Mouse (Mus musculus) cerebellum, adult (tissue): ENCODE data around the gene Knl1.
"Not testable (repeated sequence)": the region's sequence is repeated elsewhere in the genome, so short reads cannot be mapped to it uniquely, and the experiment has no call there.

Experiments
- ATAC-seq: cut with Nextera tagmentation; 2 replicates; pipeline ENCODE4 v1.9.2; 2017; ENCODE audit warnings: mild to moderate bottlenecking, moderate library complexity, mixed read lengths; ENCODE audit not compliant: insufficient number of reproducible peaks, low FRiP score, low TSS enrichment

Gene Knl1

DNA sequence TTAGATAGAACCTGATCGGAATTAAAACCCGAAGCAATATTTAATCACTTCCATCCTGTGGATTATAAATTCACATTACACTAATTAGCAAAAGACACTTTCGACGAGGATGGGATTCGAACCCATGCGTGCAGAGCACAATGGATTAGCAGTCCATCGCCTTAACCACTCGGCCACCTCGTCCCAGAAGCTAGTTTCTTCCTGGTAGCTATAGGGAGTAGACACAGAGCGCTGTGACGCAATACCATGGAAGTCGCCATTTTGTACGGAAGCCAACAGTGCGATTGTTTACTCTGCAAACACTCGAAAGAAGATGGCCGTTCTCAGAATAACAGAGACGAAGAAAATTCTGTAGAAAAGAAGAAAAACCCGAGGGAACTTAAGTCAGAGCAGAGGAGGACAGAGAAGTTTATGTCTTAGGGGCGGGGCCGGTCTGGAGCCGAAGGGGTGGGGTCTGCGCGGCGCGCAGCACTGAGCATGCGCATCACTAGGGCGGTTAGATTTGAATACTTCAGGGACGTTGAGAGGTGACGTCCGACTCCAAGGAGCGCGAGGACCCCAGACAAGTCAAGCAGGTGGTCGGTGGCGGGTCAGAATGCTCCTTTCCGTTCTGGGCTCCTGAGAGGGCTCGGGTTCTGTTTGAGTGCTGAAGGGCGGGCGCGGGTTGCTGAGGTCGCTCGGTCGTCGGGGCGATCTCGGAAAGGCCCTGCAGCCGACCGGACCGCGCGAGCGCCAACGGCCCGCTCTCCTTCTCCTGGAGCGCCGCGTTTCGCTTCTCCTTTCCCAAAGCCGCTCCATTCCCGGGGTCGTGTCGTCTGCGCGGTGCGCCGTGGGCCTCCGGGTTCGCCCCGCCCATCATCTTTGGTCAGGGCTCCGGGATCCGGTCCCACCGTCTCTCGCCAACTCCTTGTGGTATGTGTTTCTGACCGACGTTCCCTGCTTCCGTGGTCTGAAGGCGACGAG is at the start of gene Knl1:
Gene Knl1 (plus strand): TSS at position 471 of the 963 bp plus-strand sequence.
- peak; percentile 92 for ATAC-seq

DNA sequence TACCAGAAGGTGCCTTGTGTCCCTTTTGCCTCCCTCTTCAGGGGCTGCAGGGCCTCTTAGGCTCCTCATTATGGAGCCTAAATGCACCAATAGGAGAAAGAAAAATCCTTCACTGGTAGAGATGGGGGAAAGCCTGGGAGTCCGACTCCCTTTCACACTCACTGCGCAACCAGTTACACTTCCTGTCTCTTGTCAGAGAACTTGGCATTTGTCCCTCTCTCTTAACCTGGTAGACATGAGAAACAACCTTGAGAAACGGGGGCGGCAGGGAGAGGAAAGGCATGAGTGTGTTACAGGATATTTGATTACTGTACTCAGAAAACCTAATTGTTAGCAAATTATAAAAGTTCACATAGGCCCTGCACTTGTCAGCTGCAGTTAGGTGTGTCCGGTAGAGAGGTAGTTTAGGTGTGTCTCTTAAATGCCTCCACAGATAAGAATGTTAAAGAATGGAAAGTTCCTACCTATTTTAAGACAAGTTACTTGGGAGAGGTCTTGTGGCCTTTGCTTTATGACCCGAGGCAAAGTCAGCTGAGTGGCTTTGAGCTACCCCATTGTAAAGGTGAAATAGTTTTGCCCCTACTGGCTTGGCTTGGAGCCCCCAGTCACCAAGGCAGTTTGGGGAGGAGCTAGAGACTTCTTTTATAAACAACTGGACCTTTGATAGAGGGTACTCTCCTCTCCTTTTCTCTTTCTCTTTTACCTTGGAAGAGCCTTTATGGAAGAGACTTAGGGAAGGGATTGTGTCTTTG is 48.6 kb upstream of the Knl1 start:
- ATAC-seq, result no peak

DNA sequence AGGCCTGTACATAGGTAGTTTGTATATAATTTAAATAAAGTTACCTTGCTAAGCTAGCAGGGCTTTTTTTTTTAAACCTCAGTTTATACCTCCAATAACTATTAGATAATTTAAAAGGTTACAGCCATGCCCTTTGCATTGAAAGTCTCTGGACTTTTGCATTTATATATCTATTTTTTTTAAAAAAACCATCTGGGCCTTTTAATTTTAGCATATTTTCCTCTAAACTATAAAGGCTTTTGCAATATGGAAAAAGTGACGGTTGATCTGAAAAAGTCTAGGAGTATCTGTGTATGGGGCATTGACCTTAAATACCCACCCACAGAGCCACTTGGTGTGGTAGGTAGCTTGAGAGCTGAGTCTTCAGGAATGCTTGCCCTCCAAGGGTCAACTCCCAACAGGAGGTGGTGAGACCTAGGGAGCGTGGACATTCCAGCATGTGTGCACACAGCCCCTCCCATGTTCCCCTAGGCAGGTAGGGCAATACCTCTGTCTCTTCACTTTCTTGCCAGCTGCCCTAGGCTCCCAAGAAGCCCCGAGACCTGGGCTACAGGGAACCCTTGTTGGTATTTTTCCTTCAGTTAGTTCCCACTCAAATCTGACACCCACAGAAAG is 47.8 kb upstream of the Knl1 start:
- ATAC-seq, result no peak

DNA sequence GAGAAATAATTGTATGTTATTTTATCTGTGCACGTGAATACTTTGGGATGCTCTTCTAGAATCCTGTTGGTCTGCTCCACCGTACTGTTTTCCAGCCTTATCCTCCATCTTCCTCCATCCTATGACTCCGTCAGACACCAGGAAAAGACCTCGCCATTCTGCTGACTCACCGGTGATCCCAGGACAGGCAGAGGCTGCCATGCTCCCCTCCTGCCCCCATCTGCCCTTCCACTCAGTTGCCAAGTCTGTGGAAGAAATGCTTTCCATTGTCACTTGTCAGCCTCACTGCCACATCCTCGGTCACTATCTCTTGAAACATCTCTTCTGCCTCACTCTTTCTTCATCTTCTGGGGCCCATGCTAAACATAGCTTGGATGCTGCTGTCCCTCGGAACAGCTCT is 40.0 kb upstream of the Knl1 start:
- peak; percentile 36; the same call in 1 of the 2 replicates for ATAC-seq

DNA sequence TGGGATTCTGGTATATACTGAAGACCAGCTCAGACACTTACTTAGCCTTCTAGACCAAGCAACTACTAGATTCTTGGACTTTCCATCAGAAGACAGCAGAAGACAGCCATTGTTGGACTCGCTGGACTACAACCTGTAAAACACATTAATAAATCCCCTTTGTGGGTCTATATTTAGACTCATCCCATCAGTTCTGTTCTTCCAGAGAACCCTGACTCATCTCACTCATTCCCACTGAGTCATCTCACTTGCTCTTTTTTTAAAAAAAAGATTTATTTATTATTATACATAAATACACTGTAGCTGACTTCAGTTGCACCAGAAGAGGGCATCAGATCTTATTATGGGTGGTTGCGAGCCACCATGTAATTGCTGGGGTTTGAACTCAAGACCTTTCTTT is 37.5 kb upstream of the Knl1 start:
- ATAC-seq, result no peak

DNA sequence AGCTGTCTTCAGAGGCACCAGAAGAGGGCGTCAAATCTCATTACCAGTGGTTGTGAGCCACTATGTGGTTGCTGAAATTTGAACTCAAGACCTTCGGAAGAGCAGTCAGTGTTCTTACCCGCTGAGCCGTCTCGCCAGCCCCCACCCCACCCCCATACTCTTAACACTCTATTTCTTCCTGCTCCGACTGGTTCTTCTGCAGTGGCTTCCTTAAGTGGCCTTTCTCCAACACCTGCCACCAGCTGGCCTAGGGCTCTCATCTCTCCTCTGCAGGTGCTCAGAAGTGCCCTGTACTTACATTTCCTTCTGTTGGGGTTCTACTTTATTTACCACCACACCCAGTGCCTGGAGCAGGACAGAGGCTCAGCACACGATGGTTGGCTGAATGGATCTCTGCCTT is 31.9 kb upstream of the Knl1 start:
- no peak for ATAC-seq

DNA sequence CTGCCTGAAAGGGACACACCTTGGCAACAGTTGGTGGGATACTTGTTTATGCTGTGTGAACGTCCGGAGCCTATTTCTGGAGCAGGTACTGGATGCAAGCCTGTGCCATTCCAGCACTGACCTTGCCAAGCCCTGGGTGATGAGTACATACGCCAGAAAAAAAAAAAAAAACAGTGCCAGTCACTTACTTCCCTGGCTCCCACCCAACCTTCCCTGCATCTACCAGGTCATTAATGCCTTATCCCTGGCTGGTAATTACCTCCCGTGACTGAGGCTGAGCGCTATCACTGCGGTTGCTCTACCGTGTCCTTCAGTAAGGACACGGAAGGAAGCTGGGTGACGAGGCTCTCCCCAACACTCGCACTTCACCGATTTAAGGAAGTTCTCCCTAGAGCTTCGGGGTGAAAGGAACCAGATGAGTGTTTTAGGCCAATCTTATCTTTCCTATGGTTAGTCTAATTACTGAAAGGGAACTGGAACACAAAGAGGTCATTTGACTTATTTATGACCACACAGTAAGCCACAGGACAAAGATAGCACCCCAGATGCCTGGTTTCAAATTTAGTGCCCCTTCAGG is 31.2 kb upstream of the Knl1 start:
- peak; percentile 85 for ATAC-seq

DNA sequence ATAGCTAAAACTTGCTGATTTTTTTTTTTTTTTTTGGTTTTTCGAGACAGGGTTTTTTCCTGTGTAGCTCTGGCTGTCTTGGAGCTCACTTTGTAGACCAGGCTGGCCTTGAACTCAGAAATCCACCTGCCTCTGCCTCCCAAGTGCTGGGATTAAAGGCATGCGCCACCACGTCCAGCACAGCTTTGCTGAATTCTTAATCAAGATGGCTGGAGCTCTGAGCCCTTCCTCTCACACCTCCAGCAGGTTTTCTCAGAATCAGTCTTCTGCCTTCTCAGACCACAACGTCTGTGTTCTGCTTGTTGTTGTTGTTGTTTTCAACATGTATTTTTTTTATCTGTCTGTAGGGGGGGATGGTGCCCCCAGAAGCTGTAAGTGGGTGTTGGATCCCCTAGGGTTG is 30.6 kb upstream of the Knl1 start:
- ATAC-seq, result not testable (repeated sequence)

DNA sequence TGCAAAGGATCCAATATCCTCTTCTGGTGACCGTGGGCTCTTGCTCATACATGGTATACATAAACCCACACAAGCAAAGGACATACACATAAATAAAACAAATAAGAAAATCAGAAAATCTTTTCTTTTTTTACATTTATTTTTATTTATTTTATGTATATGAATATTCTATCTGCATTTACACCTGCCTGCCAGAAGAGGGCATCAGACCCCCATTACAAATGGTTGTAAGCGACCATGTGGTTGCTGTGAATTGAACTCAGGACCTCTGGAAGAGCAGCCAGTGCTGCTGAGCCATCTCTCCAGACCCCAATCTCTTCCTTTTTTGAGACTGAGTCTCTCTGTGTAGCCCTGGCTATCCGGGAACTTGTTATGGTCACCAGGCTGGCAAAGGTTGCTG is 29.3 kb upstream of the Knl1 start:
- no peak for ATAC-seq

DNA sequence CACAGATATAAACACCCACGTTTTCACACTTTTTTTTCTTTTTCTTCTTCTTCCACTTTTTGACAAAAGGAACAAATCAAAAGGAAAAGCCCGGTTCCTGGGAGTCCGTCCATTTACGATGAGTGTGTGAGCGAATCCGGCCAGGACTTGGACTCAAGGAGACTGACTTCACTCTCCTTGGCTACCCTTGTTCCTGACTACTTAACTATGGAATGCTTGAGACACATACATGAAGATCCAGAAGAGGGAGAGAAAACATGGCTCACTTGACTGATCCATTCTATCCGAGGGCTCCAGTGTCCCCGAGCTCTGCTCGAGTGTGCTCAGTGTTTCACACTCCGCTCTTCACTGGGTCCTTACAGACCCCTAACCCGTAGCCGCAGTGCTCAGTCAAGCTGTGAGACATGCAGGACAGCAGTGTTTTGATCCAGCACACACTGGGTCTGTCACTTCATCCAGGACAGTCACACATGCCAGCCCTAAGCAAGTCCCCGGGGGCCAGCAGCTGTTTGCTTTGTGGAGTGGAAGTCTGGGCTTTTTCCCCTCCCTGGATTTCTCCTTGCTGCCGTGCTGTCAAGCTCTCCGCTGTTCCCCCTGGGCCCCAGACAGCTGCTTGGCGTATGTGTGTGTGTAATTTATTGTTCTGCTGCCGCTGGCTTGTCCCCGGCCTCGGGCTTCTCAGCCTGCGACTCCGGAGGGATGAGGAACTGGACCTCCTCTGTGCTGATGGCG is 28.4 kb upstream of the Knl1 start:
- no peak for ATAC-seq

DNA sequence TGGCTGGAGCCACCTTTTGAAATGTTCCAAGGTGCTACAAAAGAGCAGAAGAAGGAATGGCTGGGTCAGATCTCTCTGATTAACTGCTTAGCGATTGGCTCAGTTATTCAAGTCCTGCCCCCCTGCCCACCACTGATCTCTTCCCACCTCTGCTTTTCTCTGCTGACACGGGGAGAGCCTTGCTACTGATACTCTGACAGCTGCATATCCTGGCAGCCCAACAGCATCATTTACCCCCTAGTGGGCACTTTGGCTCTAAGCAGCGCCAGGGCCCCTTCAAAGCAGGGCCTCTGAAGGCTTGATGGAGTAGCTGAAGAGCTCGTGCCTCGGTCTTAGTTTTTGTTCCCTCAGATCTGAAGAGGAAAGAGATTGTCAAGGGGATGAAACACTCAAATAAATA is 27.8 kb upstream of the Knl1 start:
- no peak for ATAC-seq

DNA sequence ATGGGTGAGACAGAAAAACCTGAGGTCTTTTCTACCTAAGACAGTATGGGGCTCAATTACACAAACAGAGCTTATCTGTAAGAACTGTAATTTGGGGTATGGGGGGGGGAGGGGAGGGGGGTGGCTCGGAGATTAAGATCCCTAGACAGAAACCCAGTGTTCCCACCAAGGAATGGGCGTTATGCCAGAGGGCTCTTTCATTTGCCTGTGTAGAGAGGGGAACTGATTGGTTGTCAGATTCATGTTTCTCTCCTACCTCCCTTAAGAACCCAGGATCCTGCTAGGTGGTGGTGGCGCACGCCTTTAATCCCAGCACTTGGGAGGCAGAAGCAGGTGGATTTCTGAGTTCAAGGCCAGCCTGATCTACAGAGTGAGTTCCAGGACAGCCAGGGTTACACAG is 27.4 kb upstream of the Knl1 start:
- ATAC-seq, result no peak

DNA sequence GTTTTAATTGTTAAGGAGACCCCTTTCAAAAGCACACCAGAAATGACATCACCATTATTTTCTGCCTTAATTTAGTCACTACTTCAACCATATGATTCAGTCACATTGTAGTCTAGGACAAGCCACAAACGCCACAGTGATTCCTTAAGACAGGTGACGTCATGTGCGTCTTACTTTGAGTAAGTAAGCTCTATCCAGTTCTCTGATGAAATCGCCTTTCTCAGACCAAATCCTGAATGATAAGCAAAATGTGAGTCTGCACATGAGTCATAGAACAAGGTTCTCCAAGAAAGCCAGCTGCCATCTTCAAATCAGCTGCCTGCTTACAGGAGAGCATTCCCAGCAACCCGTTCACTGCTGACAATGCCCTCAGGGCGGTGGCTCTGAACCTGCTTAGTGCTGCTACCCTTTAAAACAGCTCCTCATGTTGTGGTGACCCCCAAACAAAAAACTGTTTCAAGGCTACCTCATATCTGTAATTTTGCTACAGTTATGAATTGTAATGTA is 23.7 kb upstream of the Knl1 start:
- ATAC-seq, result no peak

DNA sequence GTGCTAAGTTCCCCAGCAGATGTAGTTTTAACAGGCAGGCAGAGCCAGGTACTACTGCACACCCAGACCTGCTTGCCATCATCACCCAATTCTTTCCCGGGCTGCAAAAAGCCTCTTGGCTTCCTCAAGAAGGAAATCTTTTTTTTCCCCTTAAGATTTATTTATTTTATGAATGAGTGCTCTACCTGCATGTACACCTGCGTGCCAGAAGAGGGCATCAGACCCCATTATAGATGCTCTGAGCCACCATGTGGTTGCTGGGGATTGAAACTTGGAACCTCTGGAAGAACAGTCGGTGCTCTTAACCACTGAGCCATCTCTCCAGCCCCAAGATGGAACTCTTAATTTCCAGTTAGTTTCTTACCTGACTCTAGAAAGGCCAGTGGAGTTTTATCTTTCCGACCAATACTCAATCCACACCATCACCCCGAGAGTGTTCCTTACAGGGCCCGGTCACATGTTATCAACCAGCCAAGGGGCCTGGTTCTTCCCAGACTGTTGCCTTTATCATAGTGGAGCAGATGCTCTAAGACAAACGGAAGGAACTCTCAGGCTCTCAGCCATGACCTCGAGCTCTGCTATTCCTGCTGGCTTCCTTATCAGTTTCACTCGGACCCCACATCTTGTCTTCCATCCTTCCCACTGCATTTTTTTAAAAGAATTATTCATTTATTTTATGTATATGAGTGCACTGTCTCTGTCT is 22.2 kb upstream of the Knl1 start:
- ATAC-seq, result no peak

DNA sequence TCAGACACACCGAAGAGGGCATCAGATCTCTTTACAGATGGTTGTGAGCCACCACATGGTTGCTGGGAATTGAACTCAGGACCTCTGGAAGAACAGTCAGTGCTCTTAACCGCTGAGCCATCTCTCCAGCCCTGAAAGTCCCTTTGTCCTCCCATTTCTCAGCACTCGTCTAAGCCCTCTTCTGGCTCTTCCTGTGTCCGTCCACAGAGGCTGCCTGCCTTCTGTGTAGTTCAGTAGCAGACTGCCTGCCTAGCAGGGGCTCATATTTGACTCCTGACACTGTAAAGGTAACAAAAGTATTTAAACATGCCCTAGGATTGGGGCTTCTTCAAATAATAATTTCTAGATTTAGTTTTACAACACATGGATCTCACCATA is 21.7 kb upstream of the Knl1 start:
- no peak for ATAC-seq

DNA sequence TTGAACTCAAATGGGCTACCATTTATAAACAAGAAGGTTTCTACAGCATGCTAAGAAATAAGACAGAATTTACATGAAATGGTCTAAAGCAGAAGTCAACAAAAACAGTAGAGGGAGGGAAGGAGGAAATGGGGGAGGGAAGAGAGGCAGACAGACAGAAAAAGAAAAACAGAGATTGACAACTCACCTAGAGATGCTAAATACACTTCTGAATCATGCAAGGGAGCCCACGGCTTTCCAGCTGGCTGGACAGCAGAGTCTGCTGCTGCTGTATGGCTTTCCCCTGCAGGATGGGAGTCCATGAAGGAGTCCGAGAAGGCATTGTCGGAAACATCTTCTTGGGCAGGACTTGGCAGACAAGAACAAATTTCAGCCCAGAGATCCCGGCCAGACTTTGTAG is 20.0 kb upstream of the Knl1 start:
- no peak for ATAC-seq

DNA sequence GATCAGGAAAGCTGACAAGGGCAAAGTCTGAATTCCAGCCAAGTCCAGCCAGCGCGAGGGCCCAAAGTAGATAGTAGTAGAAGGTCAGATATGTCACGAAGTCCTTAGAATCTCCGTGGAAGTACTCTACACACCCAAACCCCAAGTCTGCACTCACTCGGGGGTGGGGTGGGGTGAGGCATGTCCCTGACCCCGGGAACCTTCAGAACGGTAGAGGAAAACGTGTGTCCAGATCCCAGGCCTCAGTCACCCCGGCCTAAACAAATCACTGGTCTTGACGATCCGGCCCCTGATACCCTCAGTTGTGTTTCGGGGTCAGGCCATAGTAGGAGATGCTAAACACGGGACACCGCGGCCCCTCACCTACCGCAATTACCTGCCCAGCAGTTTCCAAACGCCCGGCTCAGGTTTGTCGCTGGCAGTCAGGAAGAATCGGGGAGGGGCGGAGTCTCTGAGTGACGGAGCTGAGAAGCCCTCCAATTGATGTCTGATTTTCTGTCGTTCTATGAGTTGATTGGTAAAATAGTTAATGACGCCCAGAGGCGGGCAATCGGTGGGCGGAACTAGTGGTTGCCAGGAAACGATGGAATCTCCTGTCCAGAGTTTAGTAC is 17.9 kb upstream of the Knl1 start, which contains the start of gene Ccdc32:
Gene Ccdc32 (minus strand): TSS at position 453 of the 611 bp plus-strand sequence.
- peak; percentile 97 for ATAC-seq

DNA sequence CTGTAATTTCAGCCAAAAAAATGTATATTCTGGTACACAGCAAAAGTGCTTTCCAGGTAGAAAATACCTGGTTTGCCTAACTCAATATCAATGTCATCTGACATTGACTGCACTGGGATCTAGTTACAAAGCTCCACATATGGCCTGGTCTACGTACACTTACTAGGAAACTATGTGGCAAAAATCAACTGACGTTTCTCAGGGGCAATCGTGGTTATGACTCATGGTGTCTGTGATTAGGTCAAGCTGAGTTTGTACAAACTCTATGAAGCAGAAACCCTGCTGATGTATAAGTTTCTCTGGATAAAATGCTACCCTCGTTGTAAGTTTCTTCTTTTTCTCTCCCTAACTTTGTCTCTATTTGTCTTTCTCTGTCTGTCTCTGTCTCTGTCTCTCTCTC is 14.7 kb upstream of the Knl1 start:
- ATAC-seq, result no peak
